8 mouse cellular contexts compared by ENCODE assay signal in genomic region chr15:79074913-79075532, GRCm38 (mm10). TPM values are rescaled to one million over a fixed set of nuclear protein-coding genes. Genes with fewer than 3 reads are reported as not detected.
DNase-seq lines count a peak whose midpoint lies in the region; ATAC-seq and TF ChIP-seq lines count a peak whose summit lies in the region.

Gene Eif3l, plus strand, starts transcription at chr15:79075179.

- no peak for TF ChIP-seq CTCF in E14TG2a.4 (conservative IDR thresholded peaks at IDR 0.05; ENCODE audit: low read length)
- TF ChIP-seq CTCF in heart, postnatal 0 days (IDR thresholded peaks at IDR 0.05; ENCODE audit: low read depth) = no peak

- no peaks in the 10 kb centered on the region for H3K27me3 ChIP-seq in E14TG2a.4 (ENCODE audit: insufficient read depth, low read length)
- H3K27me3 ChIP-seq in forebrain, embryonic 12.5 days = no peaks in the 10 kb centered on the region
- H3K27me3 ChIP-seq in heart, postnatal 0 days (ENCODE audit: control insufficient read depth, insufficient read depth, low read length) = no peaks in the 10 kb centered on the region
- no peaks in the 10 kb centered on the region for H3K27me3 ChIP-seq in neural tube, embryonic 15.5 days (replicated peaks)

- H3K4me1 ChIP-seq in E14TG2a.4 (replicated peaks; ENCODE audit: low read depth, low read length) = peaks cover 74% of the 10 kb centered on the region
- H3K4me1 ChIP-seq in forebrain, embryonic 12.5 days = peaks cover 16% of the 10 kb centered on the region
- H3K4me1 ChIP-seq in heart, postnatal 0 days (ENCODE audit: control insufficient read depth, insufficient read depth) = peaks cover 6% of the 10 kb centered on the region
- peaks cover 22% of the 10 kb centered on the region for H3K4me1 ChIP-seq in neural tube, embryonic 15.5 days

- H3K4me2 ChIP-seq in forebrain, embryonic 12.5 days = peak within 1 kb of the TSS; percentile 90
- H3K4me2 ChIP-seq in heart, postnatal 0 days (ENCODE audit: low read depth, low read length) = peak within 1 kb of the TSS; percentile 92
- H3K4me2 ChIP-seq in neural tube, embryonic 15.5 days = peak within 1 kb of the TSS; percentile 89

- peak within 1 kb of the TSS; percentile 82 for H3K9ac ChIP-seq in forebrain, embryonic 12.5 days
- H3K9ac ChIP-seq in heart, postnatal 0 days (replicated peaks; ENCODE audit: low read depth, low read length) = peak within 1 kb of the TSS; percentile 83
- peak within 1 kb of the TSS; percentile 81 for H3K9ac ChIP-seq in neural tube, embryonic 15.5 days (replicated peaks)

- ATAC-seq in forebrain, embryonic 12.5 days (ENCODE audit: low FRiP score) = peak; percentile 83
- ATAC-seq in heart, postnatal 0 days (ENCODE audit: insufficient read depth, low read depth) = peak; percentile 89
- peak; percentile 91 for ATAC-seq in neural tube, embryonic 15.5 days (ENCODE audit: low FRiP score)

- H3K36me3 ChIP-seq in E14TG2a.4 (ENCODE audit: insufficient read depth, low read length) = peaks cover 43% of the 10 kb centered on the region
- H3K36me3 ChIP-seq in forebrain, embryonic 12.5 days (replicated peaks) = peaks cover 36% of the 10 kb centered on the region
- H3K36me3 ChIP-seq in heart, postnatal 0 days (replicated peaks; ENCODE audit: control insufficient read depth, insufficient read depth, low read length) = peaks cover 39% of the 10 kb centered on the region
- peaks cover 33% of the 10 kb centered on the region for H3K36me3 ChIP-seq in neural tube, embryonic 15.5 days

- peak within 1 kb of the TSS; percentile 85 for H3K27ac ChIP-seq in forebrain, embryonic 12.5 days
- H3K27ac ChIP-seq in heart, postnatal 0 days (ENCODE audit: low read depth) = peak within 1 kb of the TSS; percentile 89
- peak within 1 kb of the TSS; percentile 89 for H3K27ac ChIP-seq in neural tube, embryonic 15.5 days (replicated peaks)

- under 1% methylated on average over 49 of the region's 49 CpGs for WGBS in forebrain, embryonic 12.5 days
- under 1% methylated on average over 39 of the region's 49 CpGs for WGBS in heart, postnatal 0 days
- under 1% methylated on average over 49 of the region's 49 CpGs for WGBS in neural tube, embryonic 15.5 days

- peak within 1 kb of the TSS; percentile 100 for H3K4me3 ChIP-seq in E14TG2a.4 (replicated peaks; ENCODE audit: low read length)
- peak within 1 kb of the TSS; percentile 90 for H3K4me3 ChIP-seq in forebrain, embryonic 12.5 days (replicated peaks)
- peak within 1 kb of the TSS; percentile 83 for H3K4me3 ChIP-seq in heart, postnatal 0 days (ENCODE audit: low read depth, low read length)
- peak within 1 kb of the TSS; percentile 97 for H3K4me3 ChIP-seq in neural tube, embryonic 15.5 days (replicated peaks)

- peak; percentile 72 for DNase-seq in c-Kit-positive CD71-positive TER-119-negative erythroid progenitor cells, embryonic 14.5 days (ENCODE audit: low read depth)
- peak; percentile 89 for DNase-seq in heart, postnatal 0 days (ENCODE audit: low spot score)
- DNase-seq in kidney, postnatal 4 days = peak; percentile 92 to 95
- DNase-seq in lung, adult 18-20 months = peak; percentile 88 to 93
- DNase-seq in testis, postnatal 14 days (ENCODE audit: low spot score) = peak; percentile 89

- H3K9me3 ChIP-seq in E14TG2a.4 (ENCODE audit: low read length) = no peaks in the 10 kb centered on the region
- H3K9me3 ChIP-seq in forebrain, embryonic 12.5 days = no peaks in the 10 kb centered on the region
- no peaks in the 10 kb centered on the region for H3K9me3 ChIP-seq in heart, postnatal 0 days (replicated peaks; ENCODE audit: control insufficient read depth, low read length)
- H3K9me3 ChIP-seq in neural tube, embryonic 15.5 days (replicated peaks) = no peaks in the 10 kb centered on the region

- TF ChIP-seq EP300 in heart, postnatal 0 days (IDR thresholded peaks at IDR 0.05; ENCODE audit: low read depth) = no peak

RNA-seq across cellular contexts. Expression of gene Eif3l, which starts in this region (rescaled TPM):
- polyA plus RNA-seq in forebrain, embryonic 12.5 days (2016; fragmentation: Nextera tagmentation; extraction: Ambion mirVana) = 209 and 216 TPM in 2 replicates
- 183 and 210 TPM in 2 replicates for total RNA-seq in heart, postnatal 0 days (2014; rRNA removed; ENCODE audit: low replicate concordance)
- polyA plus RNA-seq in heart, postnatal 0 days (2015; fragmentation: Nextera tagmentation; extraction: Ambion mirVana) = 114 and 123 TPM in 2 replicates
- 164 and 193 TPM in 2 replicates for polyA plus RNA-seq in neural tube, embryonic 15.5 days (2015; fragmentation: Nextera tagmentation; extraction: Ambion mirVana)

Comparison
In these comparisons a context has a peak if more than half of its experiments do, and no peak if none do; other contexts are left out.
1. Peak in every context shown above with its lines: DNase-seq, ATAC-seq, H3K4me3 ChIP-seq and H3K27ac ChIP-seq.